Mouse (Mus musculus) thymus, adult 2 months (tissue): ENCODE results near the gene Rbm20. TPM values are rescaled to one million over a fixed set of nuclear protein-coding genes. Genes with fewer than 3 reads are reported as not detected.

ENCODE experiments used
- DNase-seq: peaks from one replicate; pipeline ENCODE4 v3.0.0; 2021
- H3K27ac ChIP-seq: fragments of 200-500 bp; 2 replicates; pipeline ENCODE4 v1.5.1; 2012; ENCODE audit warnings: low read length, control low read depth; ENCODE audit not compliant: control insufficient read depth, insufficient read depth
- H3K27me3 ChIP-seq: fragments of 200-500 bp; 2 replicates; pipeline ENCODE4 v1.6.1; 2012; ENCODE audit warnings: mild to moderate bottlenecking, low read length, moderate library complexity, mixed read lengths; ENCODE audit not compliant: control insufficient read depth, insufficient read depth
- H3K36me3 ChIP-seq: fragments of 200-500 bp; 2 replicates; pipeline ENCODE4 v1.6.1; 2012; ENCODE audit warnings: mild to moderate bottlenecking, low read length, moderate library complexity; ENCODE audit not compliant: control insufficient read depth, insufficient read depth
- H3K4me1 ChIP-seq: fragments of 200-500 bp; replicated peaks from 2 replicates; pipeline ENCODE4 v1.6.1; 2012; ENCODE audit warnings: low read length; ENCODE audit not compliant: control insufficient read depth, insufficient read depth
- H3K4me3 ChIP-seq: fragments of 200-500 bp; 2 replicates; pipeline ENCODE4 v1.5.1; 2012; ENCODE audit warnings: mild to moderate bottlenecking, low read length, control low read depth, moderate library complexity; ENCODE audit not compliant: control insufficient read depth, insufficient read depth
- CTCF ChIP-seq: fragments of 200-500 bp; IDR thresholded peaks from 2 replicates; pipeline ENCODE4 v1.5.1; 2012; ENCODE audit warnings: mild to moderate bottlenecking, control low read depth, low read length, moderate library complexity, borderline replicate concordance; ENCODE audit not compliant: control insufficient read depth, poor library complexity, insufficient read depth; ENCODE audit errors: extremely low read depth
- POLR2A ChIP-seq: fragments of 200-500 bp; IDR thresholded peaks from 2 replicates; pipeline ENCODE4 v1.6.1; 2012; ENCODE audit warnings: mild to moderate bottlenecking, low read length, control low read depth, moderate library complexity; ENCODE audit not compliant: control insufficient read depth, poor library complexity, insufficient read depth; ENCODE audit errors: extremely low read depth
- WGBS: fragments of 180-500 bp; shearing (Covaris S2); methylation state at CpG from one replicate; pipeline ENCODE4 v1.1.7; 2018; 5-methylcytosine and 5-hydroxymethylcytosine counted together
- polyA plus RNA-seq: library from polyadenylated mRNA; depleted of rRNA; stranded (reverse); fragments of >200 nt; gene quantifications from 2 replicates; pipeline ENCODE4 v1.2.3, GENCODE M21; 2012

Rbm20 gene
- polyA plus RNA-seq, 1 experiment, result 9.8 TPM

DNA sequence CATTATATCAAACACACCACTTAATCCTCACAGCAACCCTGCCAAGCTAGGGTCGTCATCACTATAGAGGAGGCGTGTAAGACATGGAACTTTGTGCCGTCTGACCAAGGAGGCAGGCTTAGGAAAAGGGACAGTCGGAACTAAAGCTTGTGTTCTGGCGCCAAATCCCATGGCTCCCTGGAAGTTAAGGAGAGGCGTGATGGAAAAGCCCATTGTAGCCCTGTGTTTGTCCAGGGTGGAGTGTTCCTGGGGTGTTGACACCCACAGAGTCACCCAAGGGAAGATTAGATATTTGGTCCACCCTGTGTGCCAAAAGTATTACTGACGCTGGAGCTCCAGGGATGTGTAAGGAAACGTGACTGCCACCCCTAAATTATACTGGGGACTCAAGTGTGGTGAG lies 166.9 kb downstream of the Rbm20 start:
- H3K4me3 ChIP-seq, result no peak overlapping the region
- TF ChIP-seq POLR2A, result no peak
- TF ChIP-seq CTCF, result no peak
- H3K27ac ChIP-seq, result no peak overlapping the region
- WGBS, result 94% methylated on average over 8 of the region's 8 CpGs
- H3K27me3 ChIP-seq, result no peaks in the 10 kb centered on the region
- peaks cover 2% of the 10 kb centered on the region for H3K4me1 ChIP-seq
- no peak for DNase-seq
- no peaks in the 10 kb centered on the region for H3K36me3 ChIP-seq

DNA sequence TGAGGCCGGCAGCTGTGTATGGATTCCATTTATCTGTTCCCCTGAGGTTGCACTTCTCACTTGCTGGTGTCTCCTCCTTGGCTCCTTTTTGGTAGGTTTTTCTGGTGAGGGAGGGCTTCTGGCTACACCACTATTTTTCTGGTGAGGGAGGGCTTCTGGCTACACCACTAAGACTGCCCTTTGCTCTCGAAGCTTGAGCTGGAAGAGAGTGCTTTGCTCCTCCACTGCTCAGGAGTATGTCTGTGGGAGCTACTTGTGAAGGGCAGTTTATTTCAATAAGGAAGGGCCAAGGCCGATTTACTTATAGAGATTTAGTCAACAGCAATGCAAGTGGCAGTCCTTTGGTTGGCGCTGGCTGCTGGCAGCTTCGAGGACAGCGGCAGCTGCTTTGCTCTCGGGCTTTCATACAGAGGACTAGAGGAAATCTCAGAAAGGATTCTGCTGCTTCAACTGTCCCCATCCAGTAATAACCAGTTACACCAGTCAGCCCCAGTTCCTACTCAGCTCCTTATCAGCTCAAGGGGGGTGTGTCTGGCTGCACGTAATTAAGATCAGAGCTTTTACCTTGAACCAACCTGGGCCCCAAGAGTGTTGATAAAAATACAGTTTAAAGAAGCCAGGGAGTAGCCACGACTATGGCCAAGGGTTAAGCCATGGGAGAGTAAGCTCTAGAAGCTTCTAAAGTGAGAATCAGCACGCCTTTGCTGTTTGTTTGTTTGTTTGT lies 171.3 kb downstream of the Rbm20 start:
- no peak for DNase-seq
- 91% methylated on average over 10 of the region's 10 CpGs for WGBS
- H3K36me3 ChIP-seq, result no peaks in the 10 kb centered on the region
- H3K4me3 ChIP-seq, result no peak overlapping the region
- no peaks in the 10 kb centered on the region for H3K27me3 ChIP-seq
- TF ChIP-seq POLR2A, result no peak
- TF ChIP-seq CTCF, result no peak
- H3K27ac ChIP-seq, result no peak overlapping the region
- H3K4me1 ChIP-seq, result no peaks in the 10 kb centered on the region

DNA sequence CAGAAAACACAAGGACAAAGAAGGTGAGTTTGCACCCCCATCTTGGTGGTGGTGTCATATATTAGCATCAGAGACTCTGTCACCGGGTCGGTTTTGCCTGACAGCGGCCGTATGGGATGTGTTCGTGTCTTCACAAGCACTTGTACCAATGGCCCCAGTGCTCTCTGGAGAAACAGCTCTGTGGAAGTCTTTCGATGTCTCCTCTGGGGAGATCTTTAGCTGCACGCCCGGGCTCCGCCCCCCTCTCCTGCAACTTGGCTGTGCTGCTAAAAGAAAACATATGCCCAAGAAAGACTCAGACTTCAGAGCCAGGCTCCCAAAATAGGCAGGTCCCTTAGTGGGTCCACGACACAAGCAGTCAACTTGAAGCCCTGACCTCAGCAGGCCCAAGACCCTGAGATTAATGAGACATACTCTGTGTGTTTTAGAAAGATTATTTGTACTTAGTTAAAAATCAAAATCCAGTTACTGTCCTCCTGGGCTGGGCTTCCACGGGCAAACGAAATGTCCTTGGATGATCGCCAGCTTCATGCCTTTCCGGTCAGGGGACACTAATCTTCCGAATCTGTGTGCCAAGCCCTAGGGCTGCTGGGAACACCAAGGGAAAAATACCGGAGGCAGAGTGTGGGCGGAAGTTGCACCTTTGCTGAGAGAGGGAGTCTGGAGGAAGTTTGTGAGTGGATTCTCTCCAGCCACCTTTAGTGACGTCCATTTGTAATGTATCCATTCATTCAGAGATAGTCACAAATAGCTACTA lies 173.2 kb downstream of the Rbm20 start:
- no peaks in the 10 kb centered on the region for H3K4me1 ChIP-seq
- 86% methylated on average over 18 of the region's 18 CpGs for WGBS
- TF ChIP-seq POLR2A (no peak), CTCF (no peak)
- no peak overlapping the region for H3K27ac ChIP-seq
- no peaks in the 10 kb centered on the region for H3K27me3 ChIP-seq
- H3K4me3 ChIP-seq, result no peak overlapping the region
- H3K36me3 ChIP-seq, result no peaks in the 10 kb centered on the region
- no peak for DNase-seq

DNA sequence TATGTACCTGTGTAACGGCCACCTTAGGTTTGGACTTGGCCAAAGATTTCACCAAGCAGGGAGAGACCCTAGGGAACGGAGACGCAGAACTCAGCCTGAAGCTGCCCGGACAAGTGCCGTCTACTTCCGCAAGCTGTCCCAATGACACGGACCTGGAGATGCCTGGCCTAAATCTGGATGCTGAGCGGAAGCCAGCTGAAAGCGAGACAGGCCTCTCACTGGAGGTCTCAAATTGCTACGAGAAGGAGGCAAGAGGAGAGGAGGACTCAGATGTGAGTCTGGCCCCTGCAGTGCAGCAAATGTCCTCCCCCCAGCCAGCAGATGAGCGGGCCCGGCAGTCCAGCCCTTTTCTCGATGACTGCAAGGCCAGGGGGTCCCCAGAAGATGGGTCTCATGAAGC lies 174.2 kb downstream of the Rbm20 start:
- Histone ChIP-seq H3K36me3 (no peaks in the 10 kb centered on the region), H3K27ac (no peak overlapping the region), H3K27me3 (no peaks in the 10 kb centered on the region), H3K4me1 (no peaks in the 10 kb centered on the region), H3K4me3 (no peak overlapping the region)
- no peak for DNase-seq
- TF ChIP-seq CTCF (no peak), POLR2A (no peak)
- WGBS, result 94% methylated on average over 13 of the region's 13 CpGs

DNA sequence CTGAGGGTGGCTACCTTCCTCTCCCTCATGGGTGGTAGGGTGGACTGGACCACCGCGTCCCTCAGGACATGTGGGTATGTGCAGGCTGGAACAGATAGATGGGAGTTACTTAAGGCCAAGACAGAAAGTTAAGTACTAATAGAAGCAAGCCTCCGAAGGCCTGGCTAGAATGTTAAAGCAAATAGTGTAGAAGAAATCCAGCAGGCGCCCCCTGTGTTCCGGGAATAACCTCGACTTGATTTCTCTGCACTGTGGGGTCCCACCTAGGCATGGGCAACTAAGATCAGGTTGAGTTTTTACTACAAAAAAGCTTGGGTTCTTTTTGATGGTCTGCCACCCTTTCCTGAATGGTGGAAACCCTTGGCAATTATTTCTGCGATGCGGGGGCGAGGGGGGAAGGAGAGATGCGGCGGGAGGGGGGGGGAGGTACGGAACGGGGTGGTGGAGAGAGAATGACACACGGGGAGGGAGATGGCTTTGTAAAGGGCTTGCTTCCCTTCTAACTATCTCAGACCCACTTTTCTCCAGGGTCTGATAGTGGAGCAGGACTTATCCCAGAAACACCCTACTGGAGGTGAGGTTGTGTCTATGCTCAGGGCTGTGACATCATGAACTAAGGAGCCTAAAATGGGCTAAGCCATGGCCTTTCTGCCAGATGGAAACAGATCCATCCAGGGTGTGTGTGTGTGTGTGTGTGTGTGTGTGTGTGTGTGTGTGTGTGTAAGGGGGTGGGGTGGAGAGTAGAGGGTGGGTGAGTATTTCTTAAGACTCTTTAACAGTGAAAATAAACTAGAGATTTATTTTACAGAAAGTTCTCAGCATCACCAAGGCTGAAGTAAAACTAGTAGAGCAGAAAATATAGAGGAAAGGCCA lies 175.0 kb downstream of the Rbm20 start:
- no peak overlapping the region for H3K4me3 ChIP-seq
- no peak overlapping the region for H3K27ac ChIP-seq
- H3K4me1 ChIP-seq, result no peaks in the 10 kb centered on the region
- 87% methylated on average over 14 of the region's 14 CpGs for WGBS
- TF ChIP-seq CTCF, result no peak
- no peak for TF ChIP-seq POLR2A
- no peak for DNase-seq
- no peaks in the 10 kb centered on the region for H3K27me3 ChIP-seq
- no peaks in the 10 kb centered on the region for H3K36me3 ChIP-seq
